Mouse (Mus musculus) G1E-ER4 (cell line): ENCODE results near the gene Erap1. TPM values are rescaled to one million over a fixed set of nuclear protein-coding genes. Genes with fewer than 3 reads are reported as not detected.

ENCODE experiments used
- GATA1 ChIP-seq: IDR thresholded peaks from one replicate; pipeline ENCODE4 v1.8.0; 2012; ENCODE audit warnings: low read length, inconsistent platforms
- polyA plus RNA-seq: library from polyadenylated mRNA; stranded (reverse); fragments of >175 nt; gene quantifications from 2 replicates; pipeline ENCODE4 v1.2.3, GENCODE M21; 2012

Erap1 gene
- 0.17 and 0.81 TPM in 2 replicates for polyA plus RNA-seq

- no peak for TF ChIP-seq GATA1
Observed at GRCm38 (mm10) chr13:74638793-74639711, at the start of gene Erap1. Gene Erap1 (plus strand): TSS chr13:74639568.

- TF ChIP-seq GATA1 = no peak
Observed at GRCm38 (mm10) chr13:74632327-74632726, 7.0 kb upstream of the Erap1 start.

- no peak for TF ChIP-seq GATA1
Observed at GRCm38 (mm10) chr13:74632857-74633256, 6.5 kb upstream of the Erap1 start.

GRCm38 (mm10) chr13:74639712-74640522, 549 bp downstream of the Erap1 start:
- TF ChIP-seq GATA1 = no peak

- no peak for TF ChIP-seq GATA1
Observed at GRCm38 (mm10) chr13:74695497-74696193, 56.3 kb downstream of the Erap1 start.

GRCm38 (mm10) chr13:74696225-74696624, 56.9 kb downstream of the Erap1 start:
- TF ChIP-seq GATA1 = no peak

GRCm38 (mm10) chr13:74719002-74719401, 79.6 kb downstream of the Erap1 start:
- no peak for TF ChIP-seq GATA1

GRCm38 (mm10) chr13:74733726-74734125, 94.4 kb downstream of the Erap1 start:
- TF ChIP-seq GATA1 = no peak

GRCm38 (mm10) chr13:74735834-74736233, 96.5 kb downstream of the Erap1 start:
- TF ChIP-seq GATA1 = no peak

- TF ChIP-seq GATA1 = no peak
Observed at GRCm38 (mm10) chr13:74736396-74736795, 97.0 kb downstream of the Erap1 start.

Other genes with a start within 250 kb of the Erap1 start
- 0.05 and 0.11 TPM in 2 replicates for gene Zfp72, start 248.7 kb upstream of the Erap1 start, polyA plus RNA-seq
- 21.1 and 34.8 TPM in 2 replicates for gene Ftl1-ps1, start 239.9 kb upstream of the Erap1 start, polyA plus RNA-seq
- 0.36 and 0.65 TPM in 2 replicates for gene Zfp825, start 145.6 kb upstream of the Erap1 start, polyA plus RNA-seq
- 1.3 and 2.0 TPM in 2 replicates for gene Cast, start 169.2 kb downstream of the Erap1 start, polyA plus RNA-seq